Mouse (Mus musculus) forelimb bud, embryonic 11.5 days (tissue): ENCODE measurements around the gene Cdh26.

ENCODE experiments used
- DNase-seq: peaks from one replicate; pipeline ENCODE4 v3.0.0-alpha.2; 2012; ENCODE audit warnings: low read depth, low spot score

Cdh26 gene

GRCm38 (mm10) chr2:178507379-178508014, 77.2 kb downstream of the Cdh26 start:
- DNase-seq, result peak; percentile 77

- no peak for DNase-seq
These were observed 77.9 kb downstream of the Cdh26 start for GRCm38 (mm10) chr2:178508279-178508678.

- DNase-seq, result no peak
These were observed 82.7 kb downstream of the Cdh26 start for GRCm38 (mm10) chr2:178513043-178513442.

- peak; percentile 57 for DNase-seq
These were observed 83.3 kb downstream of the Cdh26 start for GRCm38 (mm10) chr2:178513636-178514071.

- no peak for DNase-seq
These were observed 86.1 kb downstream of the Cdh26 start for GRCm38 (mm10) chr2:178516421-178516820.

GRCm38 (mm10) chr2:178516941-178517340, 86.6 kb downstream of the Cdh26 start:
- no peak for DNase-seq

- no peak for DNase-seq
These were observed 89.0 kb downstream of the Cdh26 start for GRCm38 (mm10) chr2:178519321-178519720.

- no peak for DNase-seq
These were observed 89.9 kb downstream of the Cdh26 start for GRCm38 (mm10) chr2:178520216-178520615.

GRCm38 (mm10) chr2:178522331-178522730, 92.0 kb downstream of the Cdh26 start:
- no peak for DNase-seq

GRCm38 (mm10) chr2:178522786-178523185, 92.5 kb downstream of the Cdh26 start:
- no peak for DNase-seq

GRCm38 (mm10) chr2:178526776-178527175, 96.4 kb downstream of the Cdh26 start:
- no peak for DNase-seq

GRCm38 (mm10) chr2:178531226-178531625, 100.9 kb downstream of the Cdh26 start:
- DNase-seq, result no peak

- DNase-seq, result no peak
These were observed 106.2 kb downstream of the Cdh26 start for GRCm38 (mm10) chr2:178536574-178536973.
